Mouse (Mus musculus) MEL (cell line): ENCODE measurements around the gene Mrps26. TPM values are rescaled to one million over a fixed set of nuclear protein-coding genes. Genes with fewer than 3 reads are reported as not detected.
A peak's percentile ranks its signal among the peaks of the same experiment; 100 is the strongest.

Experiments used
- DNase-seq: peaks from one replicate; pipeline ENCODE4 v3.0.0; 2011; ENCODE audit warnings: low read depth, low spot score
- H3K27ac ChIP-seq: 2 replicates; pipeline ENCODE4 v1.5.1; 2012; ENCODE audit warnings: low read depth, mild to moderate bottlenecking, control low read depth, low read length, moderate library complexity; ENCODE audit not compliant: control insufficient read depth
- H3K27me3 ChIP-seq, 2 experiments: fragments of 150-350 bp in 1 of 2; sonication (generic) in 1 of 2; 2 replicates each; pipeline ENCODE4 v1.6.1; 2012; ENCODE audit warnings: low read length in 2 of 2, mild to moderate bottlenecking in 2 of 2, improper control_type of control experiment in 1 of 2, moderate library complexity in 1 of 2; ENCODE audit not compliant: insufficient read depth in 2 of 2, control insufficient read depth in 1 of 2
- H3K36me3 ChIP-seq, 2 experiments: 2 replicates each; pipeline ENCODE4 v1.6.1; 2012 to 2014; ENCODE audit warnings: low read length in 2 of 2, improper control_type of control experiment in 1 of 2, inconsistent platforms in 1 of 2, mild to moderate bottlenecking in 1 of 2; ENCODE audit not compliant: insufficient read depth in 2 of 2, control insufficient read depth in 1 of 2
- H3K4me1 ChIP-seq, 2 experiments: fragments of 150-350 bp in 1 of 2; sonication (generic) in 1 of 2; 2 replicates each; pipeline ENCODE4 v1.6.1; 2012; ENCODE audit warnings: low read length in 2 of 2, improper control_type of control experiment in 1 of 2, mild to moderate bottlenecking in 1 of 2; ENCODE audit not compliant: insufficient read depth in 2 of 2, control insufficient read depth in 1 of 2
- H3K4me3 ChIP-seq, 2 experiments: fragments of 150-350 bp in 1 of 2; sonication (generic) in 1 of 2; 2 replicates each; pipeline ENCODE4 v1.5.1; 2012; ENCODE audit warnings: low read depth in 2 of 2, low read length in 2 of 2, mild to moderate bottlenecking in 2 of 2, moderate library complexity in 2 of 2, control low read depth in 1 of 2, improper control_type of control experiment in 1 of 2; ENCODE audit not compliant: control insufficient read depth in 1 of 2, insufficient read depth in 1 of 2
- H3K79me2 ChIP-seq: 2 replicates; pipeline ENCODE4 v1.6.1; 2012; ENCODE audit warnings: mild to moderate bottlenecking, low read length, moderate library complexity; ENCODE audit not compliant: control insufficient read depth, poor library complexity, insufficient read depth
- H3K9ac ChIP-seq: 2 replicates; pipeline ENCODE4 v1.6.1; 2012; ENCODE audit warnings: low read depth, mild to moderate bottlenecking, control low read depth, low read length, moderate library complexity; ENCODE audit not compliant: control insufficient read depth, poor library complexity, severe bottlenecking
- H3K9me3 ChIP-seq: fragments of 150-350 bp; sonication (generic); replicated peaks from 2 replicates; pipeline ENCODE4 v1.6.1; 2012; ENCODE audit warnings: mild to moderate bottlenecking, low read length, improper control_type of control experiment, moderate library complexity; ENCODE audit not compliant: insufficient read depth
- BHLHE40 ChIP-seq: IDR thresholded peaks from 2 replicates; pipeline ENCODE4 v1.6.1; 2012; ENCODE audit warnings: low read depth, mild to moderate bottlenecking, inconsistent platforms, low read length, improper control_type of control experiment, borderline replicate concordance
- CHD1 ChIP-seq: IDR thresholded peaks from 2 replicates; pipeline ENCODE4 v1.6.1; 2012; ENCODE audit warnings: low read depth, mild to moderate bottlenecking, inconsistent platforms, low read length, improper control_type of control experiment
- CHD2 ChIP-seq: IDR thresholded peaks from 2 replicates; pipeline ENCODE4 v1.6.1; 2011; ENCODE audit warnings: low read length, improper control_type of control experiment
- E2F4 ChIP-seq: IDR thresholded peaks from 2 replicates; pipeline ENCODE4 v1.6.1; 2011; ENCODE audit warnings: low read depth, low read length, improper control_type of control experiment, borderline replicate concordance
- GABPA ChIP-seq: IDR thresholded peaks from 2 replicates; pipeline ENCODE4 v1.6.1; 2012; ENCODE audit warnings: low read depth, mild to moderate bottlenecking, inconsistent platforms, low read length, improper control_type of control experiment, moderate library complexity
- GATA1 ChIP-seq: IDR thresholded peaks from 2 replicates; pipeline ENCODE4 v1.6.1; 2011; ENCODE audit warnings: low read depth, low read length, improper control_type of control experiment
- HCFC1 ChIP-seq: IDR thresholded peaks from 2 replicates; pipeline ENCODE4 v1.6.1; 2012; ENCODE audit warnings: low read depth, mild to moderate bottlenecking, inconsistent platforms, low read length, improper control_type of control experiment, moderate library complexity
- MAZ ChIP-seq: IDR thresholded peaks from 2 replicates; pipeline ENCODE4 v1.6.1; 2012; ENCODE audit warnings: low read depth, mild to moderate bottlenecking, inconsistent platforms, low read length, improper control_type of control experiment
- MXI1 ChIP-seq: IDR thresholded peaks from 2 replicates; pipeline ENCODE4 v1.6.1; 2011; ENCODE audit warnings: mild to moderate bottlenecking, low read depth, low read length, improper control_type of control experiment
- MYC ChIP-seq: IDR thresholded peaks from 2 replicates; pipeline ENCODE4 v1.6.1; 2011; ENCODE audit warnings: low read depth, mild to moderate bottlenecking, low read length, improper control_type of control experiment, moderate library complexity
- POLR2AphosphoS2 ChIP-seq: IDR thresholded peaks from 2 replicates; pipeline ENCODE4 v1.6.1; 2011; ENCODE audit warnings: low read length, improper control_type of control experiment
- RAD21 ChIP-seq: IDR thresholded peaks from 2 replicates; pipeline ENCODE4 v1.6.1; 2011; ENCODE audit warnings: mild to moderate bottlenecking, low read depth, low read length, improper control_type of control experiment
- TAL1 ChIP-seq: IDR thresholded peaks from 2 replicates; pipeline ENCODE4 v1.6.1; 2012; ENCODE audit warnings: mild to moderate bottlenecking, inconsistent platforms, low read length, moderate library complexity, mixed read lengths
- TCF12 ChIP-seq: IDR thresholded peaks from 2 replicates; pipeline ENCODE4 v1.6.1; 2014; ENCODE audit warnings: low read depth, mild to moderate bottlenecking, inconsistent platforms, low read length, improper control_type of control experiment, moderate library complexity
- UBTF ChIP-seq: IDR thresholded peaks from 2 replicates; pipeline ENCODE4 v1.6.1; 2012; ENCODE audit warnings: low read depth, mild to moderate bottlenecking, inconsistent platforms, low read length, improper control_type of control experiment, moderate library complexity, borderline replicate concordance; ENCODE audit not compliant: insufficient read depth
- USF1 ChIP-seq: IDR thresholded peaks from 2 replicates; pipeline ENCODE4 v1.6.1; 2014; ENCODE audit warnings: low read depth, mild to moderate bottlenecking, inconsistent platforms, low read length, improper control_type of control experiment, moderate library complexity
- ZC3H11A ChIP-seq: IDR thresholded peaks from 2 replicates; pipeline ENCODE4 v1.6.1; 2012; ENCODE audit warnings: low read depth, mild to moderate bottlenecking, inconsistent platforms, low read length, improper control_type of control experiment
- ZKSCAN1 ChIP-seq: IDR thresholded peaks from 2 replicates; pipeline ENCODE4 v1.6.1; 2012; ENCODE audit warnings: low read depth, mild to moderate bottlenecking, inconsistent platforms, low read length, improper control_type of control experiment, moderate library complexity
- polyA plus RNA-seq, 2 experiments: library from polyadenylated mRNA; stranded (reverse) in 1 of 2; unstranded in 1 of 2; fragments of >175 nt in 1 of 2; fragments of >200 nt in 1 of 2; gene quantifications; 2 replicates each; pipeline versions ENCODE4 v1.2.1 to v1.2.4; 2012; ENCODE audit warnings: low replicate concordance in 2 of 2, low read depth in 1 of 2; ENCODE audit not compliant: insufficient read length in 2 of 2, insufficient read depth in 1 of 2, missing spikeins in 1 of 2
- total RNA-seq: library from RNA; depleted of rRNA; stranded (reverse); fragments of 300-350 nt; gene quantifications from 2 replicates; pipeline ENCODE4 v1.2.3, GENCODE M21; 2012

The Mrps26 gene
- total and polyA plus RNA-seq, 3 experiments, result 121 to 154 TPM; not detected in 1

- no peak for TF ChIP-seq CHD1
- TF ChIP-seq GATA1, result no peak
- no peak for TF ChIP-seq E2F4
- peak; percentile 83 for TF ChIP-seq MXI1
- TF ChIP-seq TAL1, result no peak
Measured at GRCm38 (mm10) chr2:130563212-130564055, at the start of gene Mrps26 (continued).

GRCm38 (mm10) chr2:130513907-130514306, 49.6 kb upstream of the Mrps26 start:
- H3K4me1 ChIP-seq, result no peaks in the 10 kb centered on the region
- H3K79me2 ChIP-seq, result no peaks in the 10 kb centered on the region
- DNase-seq, result no peak
- H3K9me3 ChIP-seq, result no peaks in the 10 kb centered on the region
- H3K4me3 ChIP-seq, result no peak overlapping the region
- H3K36me3 ChIP-seq, result peaks cover 0 to 1% of the 10 kb centered on the region in 2 experiments; a peak in 1 of 4 replicates
- H3K9ac ChIP-seq, result no peak overlapping the region
- no peaks in the 10 kb centered on the region for H3K27me3 ChIP-seq
- TF ChIP-seq GABPA (no peak), BHLHE40 (no peak)
- no peak overlapping the region for H3K27ac ChIP-seq

- Histone ChIP-seq H3K27me3 (no peaks in the 10 kb centered on the region), H3K9me3 (no peaks in the 10 kb centered on the region), H3K27ac (no peak overlapping the region), H3K4me3 (no peak overlapping the region), H3K4me1 (no peaks in the 10 kb centered on the region), H3K9ac (no peak overlapping the region), H3K36me3 (0 out of 4 replicates have a peak, but pooled peaks cover 0 to 1% of the 10 kb centered on the region in 2 experiments), H3K79me2 (no peaks in the 10 kb centered on the region)
- TF ChIP-seq HCFC1 (no peak), ZKSCAN1 (no peak), POLR2AphosphoS2 (no peak), E2F4 (no peak), MYC (no peak), TCF12 (no peak), RAD21 (no peak), CHD2 (no peak), MAZ (no peak), ZC3H11A (no peak), USF1 (no peak), UBTF (no peak)
- no peak for DNase-seq
Measured at GRCm38 (mm10) chr2:130515791-130516190, 47.8 kb upstream of the Mrps26 start.
